Mouse (Mus musculus) fibroblast of lung, adult 2 months (primary cell): ENCODE measurements at regions not wholly inside any gene's neighbourhood (a gene's known extent, or its start where the extent isn't known, plus 50 kb on each side); places are given as distances from the start of the nearest gene placed in this dataset.
A peak's percentile ranks its signal among the peaks of the same experiment; 100 is the strongest.

Experiments
- DNase-seq: peaks from one replicate; pipeline ENCODE4 v3.0.0-alpha.2; 2011; ENCODE audit warnings: low read depth

DNA sequence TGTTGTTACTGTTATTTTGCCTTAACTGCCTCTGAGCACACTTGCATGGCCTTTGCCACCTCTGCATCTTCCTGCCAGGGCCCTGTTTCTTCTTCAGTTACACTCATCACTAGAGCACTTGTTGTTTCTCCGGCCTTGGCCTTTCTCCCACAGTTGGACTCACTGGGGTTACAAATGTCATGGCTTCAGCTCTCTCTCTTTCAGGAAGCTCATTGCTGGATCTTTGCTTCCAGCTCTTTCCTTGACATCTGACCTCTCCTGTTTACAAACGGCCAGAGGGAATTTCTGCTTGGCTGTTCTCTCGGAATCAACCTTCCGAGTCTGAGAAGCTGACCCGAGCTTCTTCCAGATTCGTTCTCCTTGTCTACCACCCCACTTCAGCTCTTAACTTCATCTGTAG, 146.6 kb upstream of the Adamts3 start:
- DNase-seq: peak; percentile 11

DNA sequence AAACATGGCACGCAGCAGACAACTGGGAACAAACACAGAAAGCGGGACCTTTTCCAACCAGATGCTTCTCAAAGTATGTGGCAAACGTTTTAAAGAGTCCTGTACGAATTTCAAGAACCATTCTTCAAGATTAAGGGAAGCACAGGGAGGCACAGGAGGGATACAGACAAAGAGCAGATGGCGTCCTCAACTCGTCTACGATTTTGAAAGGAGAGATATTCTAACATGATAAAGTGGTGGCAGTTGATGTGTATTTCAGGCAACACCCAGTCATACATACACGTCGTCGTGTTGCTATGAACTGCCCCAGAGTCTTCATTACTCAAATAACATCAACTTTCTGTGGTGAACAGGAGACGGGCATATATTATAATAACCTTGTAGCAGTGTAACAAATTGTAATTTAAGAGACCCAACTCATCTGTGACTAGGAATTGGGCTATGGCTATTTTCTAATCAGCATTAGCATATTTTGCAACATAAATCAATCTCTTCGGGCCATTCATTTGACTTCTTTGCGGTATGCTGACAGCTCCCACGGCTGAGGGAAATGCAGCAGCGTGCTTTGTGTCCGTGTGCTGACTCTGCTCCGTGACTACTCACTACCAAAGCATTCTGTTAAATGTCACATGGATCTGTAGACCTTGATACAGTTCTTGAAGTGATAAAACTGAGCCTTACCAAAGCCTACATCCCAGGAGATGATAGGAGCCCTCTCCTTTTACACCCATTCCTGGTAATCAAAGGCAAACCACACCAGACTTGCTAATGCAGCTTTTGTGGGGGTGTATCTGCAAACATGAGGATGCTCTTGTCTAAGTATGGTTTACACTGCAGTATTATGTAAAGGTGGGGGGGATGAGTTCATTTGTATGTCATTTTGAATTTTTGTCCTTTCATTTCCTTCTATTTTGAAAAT, 144.0 kb upstream of the Adamts3 start:
- no peak for DNase-seq

DNA sequence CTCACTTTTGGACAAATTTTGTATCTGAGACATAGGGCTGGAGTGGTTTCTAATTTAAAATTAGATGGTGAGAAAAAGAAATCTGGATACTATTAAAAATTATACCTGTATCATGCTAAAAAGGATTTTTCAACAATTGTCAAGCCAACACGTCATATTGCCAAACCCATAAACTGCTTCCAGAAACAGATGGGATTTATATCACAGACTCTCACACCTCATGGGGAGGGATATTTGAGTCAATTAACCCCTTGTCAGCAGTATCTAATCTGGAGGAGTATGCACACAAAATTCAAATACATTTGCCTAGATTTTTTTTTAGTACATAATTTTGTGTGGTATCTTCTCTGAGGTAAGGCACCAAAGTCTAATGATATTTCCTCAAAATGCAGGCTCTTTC, 138.3 kb upstream of the Adamts3 start:
- DNase-seq: no peak

DNA sequence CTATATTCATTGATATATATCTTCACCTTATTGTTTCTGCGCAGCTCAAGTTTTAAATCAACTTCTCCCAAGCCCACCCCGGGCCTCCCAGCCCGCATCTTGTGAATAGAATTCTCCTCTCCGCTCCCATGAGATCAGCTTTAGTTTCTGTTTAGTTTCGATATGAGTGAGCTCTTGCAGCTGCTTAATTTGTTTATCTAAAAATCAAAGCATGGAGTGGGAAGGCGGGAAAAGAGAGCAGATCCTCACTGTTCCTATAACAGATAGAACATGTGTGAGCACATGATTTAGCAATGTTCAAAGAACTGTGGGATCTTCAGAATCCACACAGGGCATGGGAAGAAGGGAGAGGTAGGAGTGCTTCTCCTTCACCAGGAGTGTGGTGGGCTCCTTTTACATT, 117.6 kb upstream of the Adamts3 start:
- DNase-seq: no peak

DNA sequence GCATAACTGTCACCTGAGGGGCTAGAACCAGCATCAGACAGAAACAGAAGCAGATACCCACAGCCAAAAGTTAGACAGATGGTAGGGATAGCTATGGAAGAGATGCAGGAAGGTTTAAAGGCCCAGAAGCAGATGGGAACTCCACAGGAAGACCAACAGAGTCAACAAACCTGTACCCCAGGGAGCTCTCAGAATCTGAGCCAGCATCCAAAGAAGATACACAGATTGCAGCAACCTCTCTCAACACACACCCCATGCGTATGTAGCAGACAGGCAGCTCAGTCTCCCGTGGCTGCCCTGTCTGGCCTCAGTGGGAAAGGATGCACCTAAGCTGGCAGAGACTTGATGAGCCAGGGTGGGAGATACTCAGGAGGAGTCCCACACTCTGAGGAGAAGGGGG, 108.4 kb upstream of the Adamts3 start:
- no peak for DNase-seq

DNA sequence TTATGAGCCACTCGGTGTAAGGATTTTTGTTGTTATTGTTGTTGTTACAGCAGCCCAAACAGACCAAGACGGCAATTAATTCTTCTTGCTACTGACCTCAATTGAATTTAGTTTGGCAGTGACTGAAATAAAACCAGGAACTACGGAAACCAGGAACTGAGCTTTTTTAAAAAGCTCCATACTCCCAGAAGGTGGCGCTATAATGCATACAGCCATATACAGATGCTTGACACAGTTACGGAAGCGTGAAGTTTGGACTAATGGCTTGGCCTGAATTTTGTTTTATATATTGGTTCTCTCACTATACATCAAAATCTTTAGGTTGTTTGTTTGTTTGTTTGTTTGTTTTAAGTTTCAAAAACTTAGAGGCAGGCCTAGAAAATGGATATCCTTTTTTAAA, 98.5 kb upstream of the Adamts3 start:
- DNase-seq: no peak

DNA sequence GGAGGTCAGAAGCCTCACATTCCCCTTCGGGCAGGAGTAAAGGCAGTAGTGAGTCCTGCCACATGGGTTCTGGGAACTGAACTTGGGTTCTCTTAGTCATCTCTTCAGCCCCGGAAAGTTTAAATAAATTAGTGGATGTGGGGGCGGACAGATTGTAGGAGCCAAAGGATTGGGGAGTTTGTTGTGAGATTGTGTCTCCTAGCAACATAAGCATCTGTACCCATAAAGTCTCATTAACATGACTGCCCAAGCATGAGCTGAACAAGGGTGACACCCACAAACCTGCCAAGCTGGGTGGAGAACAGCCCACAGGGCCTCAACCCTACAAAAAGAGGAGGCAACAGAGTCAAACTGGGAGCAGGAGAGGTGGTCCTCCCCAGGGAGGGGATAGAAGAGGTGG, 97.1 kb upstream of the Adamts3 start:
- DNase-seq: no peak

DNA sequence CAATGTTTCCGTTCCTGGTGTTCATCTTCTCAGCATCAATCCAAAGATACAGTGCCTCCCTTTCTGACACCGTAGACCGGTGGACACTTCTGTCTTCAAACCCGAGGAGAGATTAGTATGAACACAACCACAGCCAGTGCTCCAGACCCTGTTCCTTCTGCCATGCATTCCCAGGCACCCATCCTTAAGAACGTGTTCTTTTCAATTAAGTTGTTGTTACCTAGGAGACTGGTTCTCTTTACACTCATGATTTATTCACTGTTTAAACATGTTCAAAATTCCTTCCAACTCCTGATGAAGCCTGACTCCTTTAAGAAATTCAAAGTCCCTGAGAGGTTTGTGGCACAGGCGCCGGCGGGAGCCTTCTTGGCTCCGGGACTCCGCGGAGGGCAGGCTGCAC, 69.5 kb upstream of the Adamts3 start:
- no peak for DNase-seq

DNA sequence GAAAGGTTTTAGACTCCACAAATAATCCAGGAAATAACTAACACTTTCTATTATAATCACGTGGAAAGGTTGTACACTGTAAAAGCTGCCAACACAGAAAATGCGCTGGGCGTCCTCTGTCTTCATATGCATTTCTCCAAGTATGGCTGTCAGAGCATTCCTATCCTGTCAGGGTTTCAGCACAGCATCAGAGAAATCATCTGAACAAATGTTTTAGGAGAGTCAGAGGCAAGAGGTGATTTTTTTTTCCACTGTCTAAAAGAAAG, 62.5 kb upstream of the Adamts3 start:
- DNase-seq: no peak

DNA sequence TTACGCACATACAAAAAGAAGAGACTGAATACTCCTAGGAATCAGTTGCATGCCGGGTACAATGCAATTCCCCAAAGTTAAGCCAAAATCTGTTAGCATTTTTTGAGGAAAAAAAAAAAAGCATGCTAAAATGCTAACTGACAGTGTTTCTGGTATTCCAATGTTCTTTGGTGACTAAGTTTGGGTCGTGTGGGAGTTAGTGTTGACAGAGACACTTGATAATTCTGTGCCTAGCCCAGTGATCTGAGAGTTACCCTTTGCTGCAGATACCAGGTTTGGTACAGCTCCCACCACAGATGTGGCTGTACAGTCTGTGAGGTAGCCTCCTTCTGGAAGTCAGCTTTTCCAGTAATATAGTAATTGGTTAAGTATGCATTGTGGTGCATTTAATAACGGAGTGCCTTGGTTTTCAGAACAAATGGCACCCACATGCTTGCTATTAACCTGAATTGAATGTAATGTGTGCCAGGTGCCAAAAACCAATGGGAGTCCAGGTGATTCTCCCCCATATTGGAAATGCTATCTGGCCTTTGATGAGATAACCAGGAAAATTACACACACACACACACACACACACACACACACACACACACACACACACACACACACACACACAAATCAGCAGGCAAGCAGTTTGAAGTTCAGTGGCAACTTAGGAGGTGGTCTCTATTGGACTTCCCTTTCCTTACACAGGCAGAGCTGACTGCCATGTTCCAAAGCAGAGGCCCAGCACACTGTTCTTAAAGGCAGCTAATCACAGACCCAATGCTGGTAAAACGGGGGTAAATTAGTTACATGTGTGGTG, 61.9 kb upstream of the Adamts3 start:
- DNase-seq: no peak

DNA sequence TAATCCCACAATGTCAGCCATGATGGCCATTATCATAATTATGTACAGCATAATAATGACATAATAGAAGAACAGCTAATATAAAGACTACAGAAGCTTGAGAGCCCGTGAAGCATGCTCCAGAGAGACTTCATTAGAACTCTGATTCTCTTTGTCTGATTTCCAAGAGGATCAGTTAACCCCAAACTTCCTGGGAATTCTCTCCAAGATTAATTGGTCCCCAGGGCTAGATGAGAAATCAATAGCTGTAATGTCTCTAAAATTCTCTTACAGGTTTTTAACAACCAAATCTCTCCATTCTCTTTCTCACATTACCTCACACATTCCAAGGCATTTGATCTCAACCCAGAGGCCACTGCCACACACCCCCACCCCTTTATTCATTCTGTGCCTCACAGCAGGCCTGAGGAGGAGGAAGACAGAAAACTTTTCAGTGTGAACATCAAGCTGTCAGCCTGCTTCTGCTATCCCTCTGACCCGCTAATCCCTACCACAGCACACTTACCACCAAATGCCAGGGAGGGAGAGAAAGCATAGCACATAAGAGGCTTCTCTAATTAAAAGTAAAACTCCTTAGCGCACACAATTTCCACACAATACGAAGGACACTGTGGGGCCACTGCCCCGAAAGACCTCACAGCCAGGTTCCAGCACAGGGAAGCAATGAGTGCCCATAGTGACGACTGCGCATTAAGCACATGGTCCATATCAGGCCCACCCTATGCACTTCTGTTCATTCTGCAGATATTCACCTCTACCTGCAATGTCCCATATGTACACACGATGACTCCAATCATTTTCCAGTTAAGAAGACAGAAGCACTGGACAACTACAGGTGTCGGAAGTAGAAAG, 60.4 kb upstream of the Adamts3 start:
- DNase-seq: no peak

DNA sequence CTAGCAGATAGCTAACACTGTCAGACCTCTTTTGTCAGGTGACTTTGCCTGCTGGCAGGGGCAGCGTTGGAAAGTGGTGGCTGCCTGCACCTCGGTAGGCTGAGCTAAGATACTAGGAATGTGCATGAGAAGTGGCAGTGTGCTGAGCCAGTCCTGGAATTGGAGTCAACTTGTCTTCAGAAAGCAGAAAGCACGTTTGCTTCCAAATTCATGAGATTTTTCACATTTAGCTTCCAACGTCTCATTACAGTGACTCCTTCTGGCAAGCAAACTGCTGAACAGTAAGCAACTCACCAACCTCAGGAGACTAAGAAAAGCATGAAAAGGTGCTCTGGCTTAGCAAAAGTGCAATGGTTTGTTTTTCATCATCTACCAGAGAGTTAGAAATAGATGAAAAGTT, 59.1 kb upstream of the Adamts3 start:
- DNase-seq: peak; percentile 9

DNA sequence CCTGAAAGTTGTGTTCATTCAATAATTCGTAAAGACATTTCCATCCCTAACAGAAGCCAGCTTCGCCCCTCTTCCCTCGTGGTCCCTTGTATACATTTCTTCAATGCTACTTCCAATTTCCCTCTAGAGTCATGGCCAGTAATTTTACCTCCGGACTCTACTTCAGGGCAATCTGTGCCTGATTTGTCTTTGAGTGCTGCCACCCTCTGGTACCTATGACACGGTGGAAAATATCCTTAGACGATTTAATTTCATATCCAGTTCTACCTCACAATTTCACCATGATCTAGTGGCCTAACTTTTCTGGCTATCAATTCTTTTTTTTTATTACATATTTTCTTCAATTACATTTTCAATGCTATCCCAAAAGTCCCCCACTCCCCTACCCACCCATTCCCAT, 49.9 kb upstream of the Adamts3 start:
- DNase-seq: no peak
